Mouse (Mus musculus) liver, postnatal 0 days (tissue): ENCODE data around the gene Mknk1.

Experiments
- CTCF ChIP-seq: sonication (generic); IDR thresholded peaks from 2 replicates; pipeline ENCODE4 v1.5.1; 2016; ENCODE audit warnings: antibody characterized with exemption, low read depth
- EP300 ChIP-seq: IDR thresholded peaks from 2 replicates; pipeline ENCODE4 v1.6.1; 2016; ENCODE audit warnings: antibody characterized with exemption, low read depth, mild to moderate bottlenecking

GRCm38 (mm10) chr4:115839956-115840355 lies 958 bp downstream of the Mknk1 start:
- TF ChIP-seq CTCF (no peak), EP300 (no peak; the same call in 1 of the 2 replicates)
